Mouse (Mus musculus): ENCODE measurements around the gene Kcnk6.
A peak's percentile ranks its signal among the peaks of the same experiment; 100 is the strongest.

DNA sequence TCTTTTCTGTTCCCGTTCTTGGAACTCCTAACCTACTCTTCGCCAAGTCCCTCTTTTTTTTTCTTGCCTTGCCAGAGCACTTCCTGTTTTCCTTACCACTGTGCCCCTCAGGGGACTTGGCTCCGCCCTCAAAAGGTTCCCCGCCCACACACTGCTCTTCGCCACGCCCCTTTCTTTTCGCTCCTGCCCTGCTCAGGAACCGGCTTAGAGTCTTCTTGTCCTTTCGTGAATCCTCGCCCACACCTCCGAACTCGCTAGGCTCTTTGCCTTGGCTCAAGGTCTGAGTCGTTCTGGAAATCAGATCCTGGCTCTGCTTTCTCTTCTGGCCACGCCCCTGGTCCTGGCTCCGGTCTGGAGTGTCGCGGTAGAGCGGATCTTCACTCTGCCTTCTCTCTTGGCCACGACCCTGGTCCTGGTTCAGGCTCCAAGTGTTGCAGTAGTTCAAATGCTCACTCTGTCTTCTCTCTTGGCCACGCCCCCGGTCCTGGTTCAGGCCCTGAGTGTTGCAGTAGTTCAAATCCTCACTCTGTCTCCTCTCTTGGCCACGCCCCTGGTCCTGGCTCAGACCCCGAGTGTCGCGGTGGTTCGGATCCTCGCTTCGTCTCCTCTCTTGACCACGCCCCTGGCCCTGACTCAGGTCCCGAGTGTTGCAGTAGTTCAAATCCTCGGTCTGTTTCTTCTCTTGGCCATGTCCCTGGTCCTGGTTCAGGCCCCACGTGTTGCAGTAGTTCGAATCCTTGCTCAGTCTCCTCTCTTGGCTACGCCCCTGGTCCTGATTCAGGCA lies 20.7 kb downstream of the Kcnk6 start:
- TF ChIP-seq CTCF (IDR thresholded peaks at IDR 0.05; ENCODE audit: insufficient read depth, low read length) (no peak), POLR2A (IDR thresholded peaks at IDR 0.05; ENCODE audit: borderline replicate concordance, extremely low read depth, low read depth, low read length) (peak; percentile 69; the same call in 1 of the 2 replicates)

Measured in lung, adult 2 months (tissue).